Mouse (Mus musculus) erythroblast, embryonic 14.5 days (primary cell): Measurements from ENCODE around the gene Reep6.

Experiments
- GATA1 ChIP-seq: IDR thresholded peaks from 2 replicates; pipeline ENCODE4 v1.6.1; 2012; ENCODE audit warnings: low read length, inconsistent platforms, mixed read lengths
- TAL1 ChIP-seq: IDR thresholded peaks from 3 replicates; pipeline ENCODE4 v1.6.1; 2012; ENCODE audit warnings: low read length, inconsistent platforms, mixed read lengths

- TF ChIP-seq TAL1 (no peak), GATA1 (no peak)
Observed at GRCm38 (mm10) chr10:80301256-80302081, 28.3 kb upstream of the Reep6 start.
